Mouse (Mus musculus) kidney, postnatal 0 days (tissue): ENCODE measurements around the gene Nkain1. TPM values are rescaled to one million over a fixed set of nuclear protein-coding genes. Genes with fewer than 3 reads are reported as not detected.

Experiments used
- ATAC-seq: fragments of 200-750 bp; cut with Nextera tagmentation; replicated peaks from 2 replicates; pipeline ENCODE4 v1.8.0; 2017; ENCODE audit warnings: low read depth, moderate number of reproducible peaks, moderate TSS enrichment, moderate library complexity; ENCODE audit not compliant: low FRiP score
- DNase-seq: peaks from one replicate; pipeline ENCODE4 v3.0.0-alpha.2; 2016; ENCODE audit warnings: low spot score
- H3K27ac ChIP-seq: fragments of 300-500 bp; sonication (generic); 2 replicates; pipeline ENCODE4 v1.5.1; 2014; ENCODE audit warnings: mild to moderate bottlenecking
- H3K27me3 ChIP-seq: fragments of 300-500 bp; sonication (generic); 2 replicates; pipeline ENCODE4 v1.6.1; 2014; ENCODE audit warnings: low read length, mixed read lengths; ENCODE audit not compliant: insufficient read depth
- H3K36me3 ChIP-seq: fragments of 300-500 bp; sonication (generic); 2 replicates; pipeline ENCODE4 v1.6.1; 2014; ENCODE audit warnings: low read length, mixed read lengths; ENCODE audit not compliant: insufficient read depth
- H3K4me1 ChIP-seq: fragments of 300-500 bp; sonication (generic); replicated peaks from 2 replicates; pipeline ENCODE4 v1.6.1; 2014; ENCODE audit warnings: antibody characterized with exemption, low read length, mixed read lengths; ENCODE audit not compliant: insufficient read depth
- H3K4me2 ChIP-seq: fragments of 300-500 bp; sonication (generic); 2 replicates; pipeline ENCODE4 v1.6.1; 2014; ENCODE audit warnings: mild to moderate bottlenecking, low read length, moderate library complexity, mixed read lengths
- H3K4me3 ChIP-seq: fragments of 300-500 bp; sonication (generic); replicated peaks from 2 replicates; pipeline ENCODE4 v1.5.1; 2014; ENCODE audit warnings: low read depth, low read length
- H3K9ac ChIP-seq: fragments of 300-500 bp; sonication (generic); 2 replicates; pipeline ENCODE4 v1.6.1; 2014; ENCODE audit warnings: low read depth, low read length
- H3K9me3 ChIP-seq: fragments of 300-500 bp; sonication (generic); replicated peaks from 2 replicates; pipeline ENCODE4 v1.6.1; 2016; ENCODE audit warnings: low read length, inconsistent platforms, mixed read lengths
- CTCF ChIP-seq: IDR thresholded peaks from 2 replicates; pipeline ENCODE4 v1.5.1; 2016; ENCODE audit warnings: antibody characterized with exemption, low read depth, mild to moderate bottlenecking, moderate library complexity
- WGBS: fragments of 180-500 bp; shearing (Covaris S2); extraction: QIAGEN DNeasy Blood & Tissue Kit; methylation state at CpG from one replicate; pipeline ENCODE4 v1.1.7; 2014; 5-methylcytosine and 5-hydroxymethylcytosine counted together
- polyA plus RNA-seq: library from polyadenylated mRNA; unstranded; fragments of >200 nt; fragmentation: Nextera tagmentation; extraction: Ambion mirVana; gene quantifications from 2 replicates; pipeline ENCODE4 v1.2.1, GENCODE M21; 2015

Gene Nkain1
- polyA plus RNA-seq, 1 experiment from 2014 or later, result 1.6 TPM

DNA sequence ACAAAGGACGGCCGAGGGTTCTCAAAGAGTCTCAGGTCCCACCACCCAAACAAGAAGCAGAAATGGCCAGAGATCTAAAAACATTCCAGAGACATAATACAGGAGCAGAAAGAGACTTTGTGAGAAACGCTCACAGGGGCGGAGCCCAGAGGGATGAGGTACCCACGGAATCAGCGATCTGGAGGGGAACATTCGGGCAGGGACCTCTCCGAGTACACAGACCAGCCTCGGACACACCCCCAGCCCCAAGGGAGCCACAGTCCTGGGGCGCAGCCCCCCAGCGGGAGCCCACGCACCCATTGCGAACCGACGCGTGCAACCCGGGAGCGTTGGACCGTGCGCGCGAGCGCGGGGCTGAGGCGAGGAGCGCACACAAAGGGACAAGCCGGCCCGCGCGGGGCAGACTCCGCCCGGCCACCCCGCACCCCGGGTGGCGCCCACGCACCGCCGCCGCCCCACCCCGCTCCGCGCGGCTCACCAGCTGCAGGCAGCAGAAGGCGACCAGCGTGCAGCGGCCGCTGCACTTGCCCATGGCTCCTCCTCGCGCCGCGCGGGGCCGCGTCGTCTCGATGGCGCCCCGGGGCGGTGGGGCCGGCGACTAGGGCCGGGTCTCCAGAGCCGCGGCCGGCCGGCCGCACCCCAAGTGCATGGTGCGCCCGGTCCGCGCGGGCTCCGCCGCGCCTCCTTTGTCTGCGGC is 474 bp downstream of the Nkain1 start:
- WGBS, result under 1% methylated on average over 42 of the region's 76 CpGs
- no peak for DNase-seq
- Histone ChIP-seq H3K4me2 (peak overlapping the region; percentile 99), H3K9me3 (no peaks in the 10 kb centered on the region), H3K27me3 (no peaks in the 10 kb centered on the region), H3K9ac (peak overlapping the region; percentile 69), H3K36me3 (no peaks in the 10 kb centered on the region), H3K27ac (no peak overlapping the region), H3K4me1 (peaks cover 10% of the 10 kb centered on the region; the same call in 1 of the 2 replicates), H3K4me3 (peak overlapping the region; percentile 71)
- no peak for TF ChIP-seq CTCF
- ATAC-seq, result peak; percentile 33

DNA sequence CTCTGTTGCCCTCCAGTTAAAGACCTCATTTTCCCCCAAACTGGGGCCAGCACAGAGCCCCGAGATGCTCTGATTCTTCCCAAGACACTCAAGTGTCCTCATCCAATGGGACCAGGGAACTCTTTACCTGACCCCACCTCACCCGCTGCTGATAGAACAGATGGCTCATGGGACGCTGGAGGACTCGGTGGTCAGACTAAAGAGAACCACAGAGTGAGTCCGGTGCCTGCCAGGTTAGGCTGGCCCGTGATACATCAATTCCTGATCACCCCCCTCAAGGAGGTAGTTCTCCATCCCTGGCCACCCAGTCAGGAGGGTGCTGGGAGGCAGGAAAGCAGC is 992 bp downstream of the Nkain1 start:
- DNase-seq (no peak), ATAC-seq (no peak; the same call in 1 of the 2 replicates)
- peak overlapping the region; percentile 71 for H3K4me3 ChIP-seq
- H3K36me3 ChIP-seq, result no peaks in the 10 kb centered on the region
- 2% methylated on average over 6 of the region's 6 CpGs for WGBS
- no peak for TF ChIP-seq CTCF
- peaks cover 14% of the 10 kb centered on the region; the same call in 1 of the 2 replicates for H3K4me1 ChIP-seq
- H3K9me3 ChIP-seq, result no peaks in the 10 kb centered on the region
- H3K9ac ChIP-seq, result peak overlapping the region; percentile 69
- H3K27me3 ChIP-seq, result no peaks in the 10 kb centered on the region
- peak overlapping the region; percentile 99 for H3K4me2 ChIP-seq
- H3K27ac ChIP-seq, result no peak overlapping the region

DNA sequence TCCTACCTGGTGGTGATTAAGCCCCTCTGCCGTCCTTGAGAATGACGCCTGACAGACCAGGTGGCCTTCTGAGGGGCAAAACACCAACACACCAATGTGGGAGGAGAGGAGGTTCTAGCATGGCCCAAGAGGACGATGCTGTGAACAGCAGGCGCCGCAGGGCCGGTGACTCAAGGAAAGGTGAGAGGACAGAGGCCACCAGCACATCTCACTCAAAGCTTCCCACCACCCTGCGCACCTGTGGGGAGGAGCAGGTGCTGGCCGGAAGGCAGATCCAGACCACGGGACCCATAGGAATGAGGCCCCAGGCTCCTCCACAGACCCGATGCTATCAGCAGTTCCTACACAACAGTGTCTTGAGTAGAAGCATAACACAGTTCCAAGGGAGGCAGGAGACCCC is 1.4 kb downstream of the Nkain1 start:
- DNase-seq, result no peak
- WGBS, result 34% methylated on average over 10 of the region's 10 CpGs
- Histone ChIP-seq H3K9me3 (no peaks in the 10 kb centered on the region), H3K27me3 (no peaks in the 10 kb centered on the region), H3K9ac (peak overlapping the region; percentile 15; the same call in 1 of the 2 replicates), H3K4me1 (peaks cover 14% of the 10 kb centered on the region; the same call in 1 of the 2 replicates), H3K27ac (no peak overlapping the region), H3K4me3 (no peak overlapping the region), H3K4me2 (peak overlapping the region; percentile 99), H3K36me3 (no peaks in the 10 kb centered on the region)
- no peak for TF ChIP-seq CTCF
- no peak for ATAC-seq

DNA sequence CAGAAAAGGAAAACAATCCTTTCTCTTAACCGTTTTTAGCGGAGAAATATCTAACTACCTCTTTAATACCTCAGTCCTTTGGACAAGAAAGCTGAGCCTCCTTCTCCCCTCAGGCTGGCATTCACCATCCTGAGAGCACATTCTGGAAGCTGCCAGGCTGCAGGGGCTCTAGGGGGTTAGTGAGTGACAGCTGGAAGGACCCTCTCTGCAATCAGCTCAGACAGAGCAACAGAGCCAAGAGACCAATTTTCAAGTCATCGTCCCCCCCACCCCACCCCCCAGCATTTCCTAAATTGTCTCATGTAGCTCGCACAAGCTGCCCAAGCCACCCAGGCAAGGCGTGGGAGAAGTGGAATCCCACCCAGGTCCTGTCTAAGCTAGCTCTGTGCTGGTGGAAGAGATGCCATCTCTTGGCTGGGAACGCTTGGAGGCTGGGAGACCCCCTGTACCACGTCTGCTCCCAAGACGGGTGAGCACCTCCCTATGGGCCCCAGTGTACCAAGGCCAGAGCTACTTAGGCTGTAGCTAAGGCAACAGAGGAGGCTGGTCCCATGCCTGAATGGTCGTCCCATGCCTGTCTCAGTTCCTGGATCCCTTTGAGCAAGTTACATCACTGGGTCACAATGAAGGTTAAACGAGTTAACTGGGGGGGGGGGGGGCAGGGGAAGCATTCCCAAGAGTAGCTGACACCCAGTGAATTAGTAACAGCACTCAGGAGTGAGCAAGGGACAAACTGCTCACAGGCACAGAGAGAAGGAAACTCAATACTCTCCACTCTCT is 2.8 kb downstream of the Nkain1 start:
- Histone ChIP-seq H3K36me3 (no peaks in the 10 kb centered on the region), H3K4me3 (no peak overlapping the region), H3K9me3 (no peaks in the 10 kb centered on the region), H3K27ac (no peak overlapping the region), H3K9ac (no peak overlapping the region), H3K4me1 (peaks cover 14% of the 10 kb centered on the region; the same call in 1 of the 2 replicates), H3K27me3 (no peaks in the 10 kb centered on the region), H3K4me2 (no peak overlapping the region)
- no peak for DNase-seq
- peak; percentile 47; the same call in 1 of the 2 replicates for ATAC-seq
- WGBS, result 42% methylated on average over 10 of the region's 10 CpGs
- no peak for TF ChIP-seq CTCF

GRCm38 (mm10) chr4:130568043-130568978 is 5.7 kb downstream of the Nkain1 start:
- Histone ChIP-seq H3K4me1 (peaks cover 9% of the 10 kb centered on the region; the same call in 1 of the 2 replicates), H3K27ac (no peak overlapping the region), H3K4me2 (no peak overlapping the region), H3K9ac (no peak overlapping the region), H3K4me3 (no peak overlapping the region), H3K27me3 (no peaks in the 10 kb centered on the region), H3K36me3 (no peaks in the 10 kb centered on the region), H3K9me3 (no peaks in the 10 kb centered on the region)
- DNase-seq (peak; percentile 59), ATAC-seq (no peak)
- TF ChIP-seq CTCF, result no peak
- 37% methylated on average over 23 of the region's 23 CpGs for WGBS

DNA sequence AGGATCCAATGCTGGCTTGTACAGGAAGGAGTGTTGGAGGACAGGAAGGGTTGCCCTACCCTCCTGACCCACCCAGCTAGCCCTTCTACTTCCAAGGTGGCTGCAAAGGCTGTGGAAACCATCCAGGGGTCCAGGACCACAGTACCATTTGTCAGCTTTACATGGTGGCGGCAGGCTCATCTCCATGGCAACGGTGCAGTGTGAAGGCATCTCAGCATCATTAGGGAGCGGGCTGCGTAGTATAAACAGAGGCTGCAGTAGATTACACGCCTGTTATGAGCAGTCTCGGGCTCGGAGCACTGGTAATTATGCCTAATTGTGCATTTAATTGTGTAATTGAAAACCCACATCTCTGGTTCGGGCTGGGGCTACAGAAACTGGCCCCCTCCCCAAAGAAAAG is 10.2 kb downstream of the Nkain1 start:
- H3K4me2 ChIP-seq, result no peak overlapping the region
- H3K4me3 ChIP-seq, result no peak overlapping the region
- H3K27ac ChIP-seq, result no peak overlapping the region
- no peak for TF ChIP-seq CTCF
- H3K4me1 ChIP-seq, result 0 out of 2 replicates have a peak, but pooled peaks cover 4% of the 10 kb centered on the region
- DNase-seq (no peak), ATAC-seq (no peak)
- H3K9ac ChIP-seq, result no peak overlapping the region
- no peaks in the 10 kb centered on the region for H3K27me3 ChIP-seq
- 38% methylated on average over 8 of the region's 8 CpGs for WGBS
- H3K36me3 ChIP-seq, result no peaks in the 10 kb centered on the region
- no peaks in the 10 kb centered on the region for H3K9me3 ChIP-seq
